Mouse (Mus musculus): ENCODE results near the gene Hoxc10. TPM values are rescaled to one million over a fixed set of nuclear protein-coding genes. Genes with fewer than 3 reads are reported as not detected.

Gene Hoxc10
- polyA plus RNA-seq, 1 experiment from 2014 or later: not detected

DNA sequence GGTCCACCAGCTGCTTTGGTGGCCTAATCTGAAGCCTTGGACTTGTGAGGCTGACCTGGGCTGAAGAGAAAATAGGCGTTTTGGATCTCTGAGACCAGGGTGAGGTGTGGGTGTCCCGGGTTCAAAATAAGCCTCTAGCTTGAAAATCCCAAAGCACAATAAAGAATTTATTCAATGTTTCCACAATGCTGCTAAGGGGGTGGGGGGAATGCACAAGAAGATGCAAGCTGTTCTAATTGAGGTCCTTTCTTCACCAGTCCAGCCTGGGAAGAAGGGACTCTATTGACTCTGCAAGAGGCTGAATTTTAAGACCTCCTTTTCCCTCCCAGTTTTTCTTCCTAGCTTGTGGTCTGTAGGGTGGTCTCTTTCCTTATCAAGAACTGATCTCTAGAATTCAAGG lies 15.7 kb upstream of the Hoxc10 start:
- Histone ChIP-seq H3K4me1 (no peaks in the 10 kb centered on the region), H3K36me3 (replicated peaks) (no peaks in the 10 kb centered on the region), H3K27ac (no peak overlapping the region), H3K4me2 (no peak overlapping the region), H3K9ac (no peak overlapping the region), H3K4me3 (no peak overlapping the region), H3K9me3 (no peaks in the 10 kb centered on the region), H3K27me3 (replicated peaks) (peaks cover 98% of the 10 kb centered on the region)
- no peak for ATAC-seq (replicated peaks)
- 5% methylated on average over 2 of the region's 2 CpGs for WGBS

DNA sequence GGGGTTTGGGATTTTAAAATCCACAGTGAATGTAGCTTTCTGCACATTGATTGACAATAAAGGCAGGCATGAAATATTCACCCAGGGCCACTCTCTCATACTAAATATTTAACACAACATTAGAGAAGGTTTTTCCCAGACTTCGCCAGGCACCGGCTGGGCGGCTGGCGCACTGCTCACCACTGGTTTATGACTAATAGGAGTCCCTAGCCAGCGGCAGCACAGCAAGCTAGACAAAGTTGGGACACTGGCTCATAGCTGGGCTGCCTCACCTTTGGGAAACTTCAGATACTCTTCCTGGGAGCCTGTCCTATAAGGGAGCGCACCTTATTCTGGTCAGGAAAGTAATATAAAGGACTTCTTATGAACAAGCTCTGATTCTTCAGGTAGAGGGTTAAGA lies 13.0 kb upstream of the Hoxc10 start:
- 5% methylated on average over 6 of the region's 6 CpGs for whole genome bisulfite sequencing

DNA sequence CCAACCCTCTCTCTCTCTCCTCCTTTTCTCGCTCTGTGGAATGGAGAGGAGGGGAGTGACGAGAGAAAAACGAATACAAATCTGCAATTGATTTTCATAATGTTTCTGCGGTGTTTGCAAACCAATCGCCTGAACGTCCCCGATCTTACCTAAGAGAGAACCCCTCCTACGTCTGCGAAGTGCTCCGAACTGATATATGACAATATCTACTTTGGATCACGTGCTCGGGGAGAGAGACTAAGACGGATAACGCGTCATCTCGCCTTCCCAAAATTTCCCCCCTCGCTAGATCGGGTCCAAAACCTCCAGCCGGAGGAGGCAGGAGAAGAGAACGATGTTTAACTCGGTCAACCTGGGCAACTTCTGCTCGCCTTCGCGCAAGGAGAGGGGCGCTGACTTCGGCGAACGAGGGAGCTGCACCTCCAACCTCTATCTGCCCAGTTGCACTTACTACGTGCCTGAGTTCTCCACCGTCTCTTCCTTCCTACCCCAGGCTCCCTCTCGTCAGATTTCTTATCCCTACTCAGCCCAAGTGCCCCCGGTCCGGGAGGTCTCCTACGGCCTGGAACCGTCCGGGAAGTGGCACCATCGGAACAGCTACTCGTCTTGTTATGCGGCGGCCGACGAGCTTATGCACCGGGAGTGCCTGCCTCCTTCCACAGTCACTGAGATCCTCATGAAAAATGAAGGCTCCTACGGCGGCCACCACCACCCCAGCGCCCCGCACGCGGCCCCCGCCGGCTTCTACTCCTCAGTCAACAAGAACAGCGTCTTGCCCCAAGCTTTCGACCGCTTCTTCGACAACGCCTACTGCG lies 12.2 kb upstream of the Hoxc10 start, which contains the start of gene Hoxc11:
TSS of gene Hoxc11 (plus strand) at position 236 of the 815 bp plus-strand sequence.
- Histone ChIP-seq H3K36me3 (replicated peaks) (no peaks in the 10 kb centered on the region), H3K9me3 (no peaks in the 10 kb centered on the region), H3K4me1 (no peaks in the 10 kb centered on the region), H3K27ac (no peak within 1 kb of the TSS), H3K4me2 (no peak within 1 kb of the TSS), H3K9ac (no peak within 1 kb of the TSS), H3K27me3 (replicated peaks) (peaks cover 94% of the 10 kb centered on the region), H3K4me3 (no peak within 1 kb of the TSS)
- no peak for ATAC-seq (replicated peaks)
- 1% methylated on average over 57 of the region's 57 CpGs for WGBS

More for the DNA sequence above, 13.0 kb upstream of the Hoxc10 start:
- Histone ChIP-seq H3K4me3 (no peak overlapping the region), H3K9me3 (no peaks in the 10 kb centered on the region), H3K27me3 (replicated peaks) (peaks cover 98% of the 10 kb centered on the region), H3K4me2 (no peak overlapping the region), H3K9ac (no peak overlapping the region), H3K4me1 (no peaks in the 10 kb centered on the region), H3K36me3 (replicated peaks) (no peaks in the 10 kb centered on the region), H3K27ac (no peak overlapping the region)
- ATAC-seq (replicated peaks): no peak

DNA sequence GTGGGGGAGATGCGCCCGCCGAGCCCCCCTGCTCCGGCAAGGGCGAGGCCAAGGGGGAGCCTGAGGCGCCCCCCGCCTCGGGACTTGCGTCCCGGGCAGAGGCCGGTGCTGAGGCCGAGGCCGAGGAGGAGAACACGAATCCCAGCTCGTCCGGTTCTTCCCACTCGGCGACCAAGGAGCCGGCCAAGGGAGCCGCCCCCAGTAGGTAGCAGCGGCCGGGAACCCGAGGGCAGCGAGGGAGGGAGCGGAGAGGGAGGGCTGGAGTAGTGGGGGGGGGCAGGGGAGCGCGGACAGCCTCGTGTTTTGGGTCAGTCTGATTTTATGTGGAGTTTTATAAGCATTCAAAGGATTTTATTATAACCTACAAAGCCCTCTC lies 11.6 kb upstream of the Hoxc10 start:
- H3K4me1 ChIP-seq: no peaks in the 10 kb centered on the region
- WGBS: under 1% methylated on average over 28 of the region's 28 CpGs
- H3K27ac ChIP-seq: no peak overlapping the region
- H3K9me3 ChIP-seq: no peaks in the 10 kb centered on the region
- H3K4me3 ChIP-seq: no peak overlapping the region
- H3K36me3 ChIP-seq (replicated peaks): no peaks in the 10 kb centered on the region
- H3K27me3 ChIP-seq (replicated peaks): peaks cover 94% of the 10 kb centered on the region
- H3K4me2 ChIP-seq: no peak overlapping the region
- no peak for ATAC-seq (replicated peaks)
- H3K9ac ChIP-seq: no peak overlapping the region

DNA sequence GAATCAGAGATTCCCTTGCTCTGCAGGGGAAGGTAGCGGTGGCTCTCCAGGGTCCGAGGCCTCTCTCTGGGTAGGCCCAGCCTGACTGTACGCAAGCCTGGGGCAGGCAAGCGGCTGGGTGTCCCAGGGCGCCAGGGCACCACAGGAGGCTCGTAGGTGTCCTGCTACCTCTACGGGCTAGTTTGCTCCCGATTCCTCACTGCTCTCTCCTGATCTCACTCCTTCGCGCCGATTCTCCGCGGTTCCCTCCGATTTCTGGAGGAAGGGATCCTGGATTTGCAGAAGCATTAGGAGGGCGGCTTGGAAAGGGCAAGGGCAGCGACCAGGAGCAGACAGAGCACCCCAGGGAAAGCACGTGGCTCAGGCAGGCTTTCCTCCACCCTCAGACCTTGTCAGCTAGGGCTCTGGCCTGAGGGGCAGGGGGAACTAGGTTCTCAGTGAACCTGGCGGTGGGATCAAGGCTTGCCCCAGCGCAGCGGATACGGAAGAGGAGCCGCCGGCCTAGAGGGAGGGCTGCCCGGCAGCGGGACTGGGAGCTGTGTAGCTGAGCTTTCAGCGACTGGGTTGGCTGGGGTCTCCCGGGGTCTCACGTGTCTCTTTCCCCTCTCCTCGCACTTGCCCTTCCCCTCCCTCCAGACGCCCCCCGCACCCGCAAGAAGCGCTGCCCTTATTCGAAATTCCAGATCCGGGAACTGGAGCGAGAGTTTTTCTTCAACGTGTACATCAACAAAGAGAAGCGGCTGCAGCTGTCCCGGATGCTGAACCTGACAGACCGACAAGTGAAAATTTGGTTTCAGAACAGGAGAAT lies 10.6 kb upstream of the Hoxc10 start:
- H3K9ac ChIP-seq: no peak overlapping the region
- WGBS: under 1% methylated on average over 40 of the region's 40 CpGs
- H3K4me2 ChIP-seq: no peak overlapping the region
- H3K36me3 ChIP-seq (replicated peaks): no peaks in the 10 kb centered on the region
- no peak for ATAC-seq (replicated peaks)
- no peaks in the 10 kb centered on the region for H3K9me3 ChIP-seq
- H3K4me3 ChIP-seq: no peak overlapping the region
- H3K4me1 ChIP-seq: no peaks in the 10 kb centered on the region
- H3K27me3 ChIP-seq (replicated peaks): peaks cover 95% of the 10 kb centered on the region
- H3K27ac ChIP-seq: no peak overlapping the region

DNA sequence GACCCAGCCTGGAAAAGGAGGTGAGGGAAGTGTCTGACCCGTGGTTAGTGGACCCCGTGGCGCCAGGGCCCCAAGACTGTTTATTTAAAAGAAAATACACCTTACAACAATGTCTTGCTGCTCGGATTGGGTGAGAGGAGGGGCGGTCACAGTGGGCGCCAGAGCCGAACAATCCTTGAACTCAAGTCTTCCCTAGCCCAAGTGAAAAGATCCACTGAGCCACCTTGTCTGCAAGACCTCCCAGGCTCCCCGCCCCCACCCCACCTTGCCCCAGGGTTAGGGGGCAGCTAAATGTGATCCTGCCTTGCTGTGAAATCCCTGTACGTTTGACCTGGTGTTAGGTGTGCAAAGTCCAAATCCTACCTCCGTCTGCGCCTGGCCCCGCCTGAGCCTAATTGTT lies 9.7 kb upstream of the Hoxc10 start:
- H3K36me3 ChIP-seq (replicated peaks): no peaks in the 10 kb centered on the region
- no peak for ATAC-seq (replicated peaks)
- no peaks in the 10 kb centered on the region for H3K9me3 ChIP-seq
- no peak overlapping the region for H3K27ac ChIP-seq
- H3K4me2 ChIP-seq: no peak overlapping the region
- H3K27me3 ChIP-seq (replicated peaks): peaks cover 94% of the 10 kb centered on the region
- H3K4me3 ChIP-seq: no peak overlapping the region
- H3K4me1 ChIP-seq: no peaks in the 10 kb centered on the region
- WGBS: 2% methylated on average over 12 of the region's 12 CpGs
- no peak overlapping the region for H3K9ac ChIP-seq

DNA sequence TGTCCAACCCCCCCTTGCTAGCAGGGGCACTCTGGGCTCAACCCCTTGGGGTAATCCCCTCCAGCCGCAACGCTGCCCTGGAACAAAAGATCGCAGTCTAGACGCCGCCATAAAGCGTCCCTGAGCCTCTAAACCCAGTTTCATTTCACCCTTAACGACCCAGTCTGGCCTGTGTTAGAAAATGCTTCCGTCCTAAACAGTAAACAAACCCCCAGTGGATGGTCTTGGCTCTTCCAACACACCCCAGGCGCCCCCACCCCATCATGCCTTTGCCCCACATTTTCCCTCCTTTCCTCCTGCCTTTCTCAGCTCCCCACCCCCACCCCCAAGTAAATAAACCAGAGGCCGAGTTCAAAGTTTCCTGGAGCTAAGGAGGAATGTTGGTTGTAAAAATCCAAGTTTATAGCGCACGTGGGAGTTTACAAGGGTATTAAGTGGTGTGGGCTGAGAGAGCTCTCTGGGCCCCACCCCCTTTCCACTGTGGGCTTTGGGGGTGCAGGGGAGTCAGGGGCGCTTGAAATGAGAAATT lies 6.9 kb upstream of the Hoxc10 start:
- Histone ChIP-seq H3K4me2 (no peak overlapping the region), H3K27ac (no peak overlapping the region), H3K27me3 (replicated peaks) (peaks cover 92% of the 10 kb centered on the region), H3K9ac (no peak overlapping the region), H3K36me3 (replicated peaks) (no peaks in the 10 kb centered on the region), H3K4me3 (no peak overlapping the region), H3K4me1 (no peaks in the 10 kb centered on the region), H3K9me3 (no peaks in the 10 kb centered on the region)
- no peak for ATAC-seq (replicated peaks)
- WGBS: under 1% methylated on average over 13 of the region's 13 CpGs

DNA sequence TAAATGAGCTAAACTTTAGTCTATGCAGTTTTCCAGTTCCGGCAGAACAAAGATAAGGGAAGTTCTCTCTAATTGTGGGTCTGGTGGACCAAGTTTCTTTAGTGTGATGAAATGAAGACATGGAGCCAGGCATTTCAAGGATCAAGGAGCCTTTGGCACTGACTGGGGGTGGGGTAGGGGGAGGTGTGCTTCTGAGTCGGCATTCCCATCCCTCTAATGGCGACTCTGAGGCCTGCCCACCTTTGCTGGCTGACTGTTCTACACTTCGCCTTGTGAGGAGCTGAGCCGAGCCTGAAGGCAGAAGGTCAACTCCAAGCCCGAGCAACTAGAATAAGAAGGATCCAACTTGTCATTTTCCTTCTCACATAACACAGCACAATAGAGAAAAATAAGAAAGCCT lies 4.9 kb upstream of the Hoxc10 start:
- Histone ChIP-seq H3K4me3 (no peak overlapping the region), H3K4me1 (peaks cover 5% of the 10 kb centered on the region; the same call in 1 of the 2 replicates), H3K4me2 (no peak overlapping the region), H3K9me3 (no peaks in the 10 kb centered on the region), H3K27ac (no peak overlapping the region), H3K27me3 (replicated peaks) (peaks cover 93% of the 10 kb centered on the region), H3K36me3 (replicated peaks) (no peaks in the 10 kb centered on the region), H3K9ac (no peak overlapping the region)
- 2% methylated on average over 6 of the region's 6 CpGs for WGBS
- ATAC-seq (replicated peaks): no peak

DNA sequence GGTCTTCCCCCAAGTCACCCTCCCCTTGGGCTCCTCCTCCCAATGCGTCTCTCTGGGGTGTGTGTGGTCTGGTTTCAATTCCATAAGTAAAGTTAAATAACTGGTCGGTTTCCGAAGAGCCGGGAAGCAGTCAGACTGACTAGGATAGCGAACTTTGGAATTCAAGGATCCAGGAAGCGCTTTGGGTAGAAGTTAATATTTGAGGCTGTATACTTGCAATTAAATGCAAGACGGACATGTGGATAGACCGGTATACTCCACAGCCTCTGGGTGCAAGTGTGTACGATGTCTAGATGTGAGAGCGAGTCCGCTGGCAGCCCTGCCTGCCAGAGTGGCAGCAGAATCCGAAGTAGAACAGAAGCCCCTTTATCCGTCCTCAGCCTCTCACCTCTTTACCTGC lies 4.1 kb upstream of the Hoxc10 start:
- WGBS: 2% methylated on average over 13 of the region's 13 CpGs
- H3K4me3 ChIP-seq: no peak overlapping the region

DNA sequence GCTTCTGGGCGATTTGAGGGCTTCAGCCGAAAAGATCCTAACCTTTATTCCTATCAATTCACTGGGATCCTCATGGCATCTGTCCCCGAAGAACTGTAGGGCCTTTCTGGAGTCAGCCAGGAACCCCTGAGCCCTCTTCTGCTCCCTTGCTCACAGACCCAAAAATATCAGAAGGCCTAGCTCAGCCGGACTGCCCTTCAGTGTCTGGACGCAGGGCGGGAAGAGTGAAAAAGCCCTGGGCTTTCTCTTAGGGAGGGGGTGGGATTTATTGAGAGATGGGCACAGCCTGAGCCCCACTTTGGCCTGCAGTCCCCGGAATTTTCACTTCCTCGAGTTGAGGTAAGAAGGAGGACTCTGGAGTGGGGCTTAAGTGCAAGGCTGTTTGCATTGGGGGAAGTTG lies 3.3 kb upstream of the Hoxc10 start:
- Histone ChIP-seq H3K4me2 (no peak overlapping the region), H3K27me3 (replicated peaks) (peaks cover 92% of the 10 kb centered on the region), H3K4me3 (no peak overlapping the region), H3K36me3 (replicated peaks) (no peaks in the 10 kb centered on the region), H3K9me3 (no peaks in the 10 kb centered on the region), H3K27ac (no peak overlapping the region), H3K9ac (no peak overlapping the region), H3K4me1 (peaks cover 5% of the 10 kb centered on the region; the same call in 1 of the 2 replicates)
- WGBS: 3% methylated on average over 8 of the region's 8 CpGs
- ATAC-seq (replicated peaks): no peak

More for the DNA sequence above, 4.1 kb upstream of the Hoxc10 start:
- Histone ChIP-seq H3K4me2 (no peak overlapping the region), H3K27me3 (replicated peaks) (peaks cover 93% of the 10 kb centered on the region), H3K9me3 (no peaks in the 10 kb centered on the region), H3K9ac (no peak overlapping the region), H3K36me3 (replicated peaks) (no peaks in the 10 kb centered on the region), H3K27ac (no peak overlapping the region), H3K4me1 (peaks cover 5% of the 10 kb centered on the region; the same call in 1 of the 2 replicates)
- ATAC-seq (replicated peaks): no peak

DNA sequence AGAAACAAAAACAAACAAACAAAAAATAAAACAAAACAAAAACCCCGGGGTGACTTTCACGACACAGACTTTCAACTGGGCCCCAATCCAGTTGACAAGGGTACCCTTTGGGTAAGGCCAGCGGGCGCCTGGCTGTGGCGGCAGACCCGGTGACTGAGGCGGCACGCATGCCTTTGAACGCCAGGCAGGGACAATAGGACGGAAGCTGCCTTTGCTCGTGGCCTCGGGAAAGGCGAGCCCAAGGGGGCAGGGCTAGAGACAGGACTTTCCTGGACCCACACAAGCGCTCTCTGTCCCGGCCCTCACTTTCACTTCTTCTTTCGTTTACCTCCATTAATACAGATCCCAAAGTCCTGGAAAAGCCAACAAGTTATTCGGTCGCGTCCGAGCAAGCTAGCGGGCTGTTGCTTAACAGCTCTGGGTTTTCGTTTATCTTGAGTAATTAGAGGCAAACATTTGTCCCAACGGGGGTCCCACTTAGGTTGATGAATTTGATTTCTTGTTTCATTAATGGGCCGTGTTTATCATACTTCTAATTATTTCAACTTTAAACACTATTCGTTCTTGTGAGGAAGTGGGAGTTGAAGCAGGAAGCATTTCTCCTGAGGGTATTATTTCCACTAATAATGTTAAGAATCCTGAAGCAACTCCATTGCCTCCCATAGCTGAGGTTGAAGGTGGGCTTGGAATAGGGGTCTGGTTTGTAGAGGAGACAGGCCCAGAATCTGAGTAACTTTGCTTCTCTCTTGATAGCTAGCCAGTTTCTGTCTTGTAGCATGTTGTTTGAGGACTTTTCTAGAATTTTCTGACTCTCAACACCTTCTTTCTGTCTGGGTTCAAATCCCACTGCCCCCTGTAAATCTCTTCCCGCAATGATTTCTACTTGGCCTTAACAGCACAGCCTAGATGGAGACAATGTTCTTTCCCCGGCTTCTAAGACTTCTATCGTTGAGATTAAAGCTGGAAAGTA lies 2.6 kb upstream of the Hoxc10 start:
- no peak overlapping the region for H3K4me2 ChIP-seq
- peaks cover 92% of the 10 kb centered on the region for H3K27me3 ChIP-seq (replicated peaks)
- 2% methylated on average over 28 of the region's 28 CpGs for WGBS
- no peaks in the 10 kb centered on the region for H3K36me3 ChIP-seq (replicated peaks)
- H3K4me3 ChIP-seq: no peak overlapping the region
- peaks cover 5% of the 10 kb centered on the region; the same call in 1 of the 2 replicates for H3K4me1 ChIP-seq
- no peak overlapping the region for H3K9ac ChIP-seq
- H3K9me3 ChIP-seq: no peaks in the 10 kb centered on the region
- H3K27ac ChIP-seq: no peak overlapping the region
- no peak for ATAC-seq (replicated peaks)

Measured in midbrain, embryonic 15.5 days (tissue).